Mouse (Mus musculus): Measurements from ENCODE around the gene Tbc1d4.

Tbc1d4 gene

DNA sequence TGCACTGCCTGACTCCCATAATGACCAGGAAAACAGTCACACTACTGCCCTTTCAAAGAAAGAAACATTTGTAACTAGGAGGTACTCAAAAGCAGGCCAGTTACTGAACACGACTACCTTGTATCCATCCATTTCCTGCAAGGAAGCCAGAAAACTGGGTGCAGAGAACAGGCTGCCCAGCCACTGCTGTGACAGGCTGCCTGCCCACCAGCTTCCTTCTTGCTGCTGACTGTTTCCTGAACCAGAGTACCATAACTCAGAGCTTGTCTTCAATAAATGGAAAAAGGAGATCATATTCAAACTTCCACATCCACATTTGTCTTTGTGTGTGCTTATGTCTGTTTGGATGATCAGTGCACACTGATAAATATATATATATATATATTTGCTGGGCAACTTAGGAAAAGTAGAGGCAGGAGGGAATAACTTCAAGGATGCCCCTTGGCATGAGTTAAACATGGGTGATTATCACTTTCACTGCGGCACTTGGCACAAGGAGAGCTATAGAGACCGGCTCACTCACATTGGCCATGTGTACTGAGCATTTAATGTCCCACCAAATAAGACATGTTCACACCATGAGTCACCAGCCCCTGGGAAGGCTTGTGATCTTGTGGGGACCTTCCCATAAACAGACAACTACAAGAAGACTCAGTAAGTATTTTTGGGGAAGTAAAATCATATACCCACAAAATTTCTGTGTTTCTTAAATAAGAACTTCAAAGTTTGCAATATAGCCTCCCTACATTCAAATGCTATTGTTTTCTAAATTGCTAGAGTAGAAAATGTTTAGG lies 105.6 kb downstream of the Tbc1d4 start:
- in situ Hi-C loops (cut with MboI, MseI): no loop called here

DNA sequence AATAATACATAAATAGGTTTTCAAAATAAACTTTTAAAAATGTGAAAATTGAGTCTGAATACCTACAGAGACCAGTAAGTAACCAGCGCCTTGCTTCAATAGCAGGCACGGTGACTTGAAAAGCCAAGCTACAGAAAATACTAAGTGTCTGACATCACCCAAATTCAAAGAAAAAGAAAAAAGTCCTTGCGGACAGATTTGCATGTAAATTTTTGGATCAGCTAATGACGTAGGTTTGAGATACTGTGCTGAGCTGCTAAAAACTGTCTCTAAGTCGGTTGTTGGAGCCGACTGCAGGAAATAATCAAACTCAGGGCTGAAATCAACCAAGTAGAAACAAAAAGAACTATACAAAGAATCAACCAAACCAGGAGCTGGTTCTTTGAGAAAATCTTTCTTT lies 107.1 kb downstream of the Tbc1d4 start:
- in situ Hi-C loops (cut with MboI, MseI): no loop called here

DNA sequence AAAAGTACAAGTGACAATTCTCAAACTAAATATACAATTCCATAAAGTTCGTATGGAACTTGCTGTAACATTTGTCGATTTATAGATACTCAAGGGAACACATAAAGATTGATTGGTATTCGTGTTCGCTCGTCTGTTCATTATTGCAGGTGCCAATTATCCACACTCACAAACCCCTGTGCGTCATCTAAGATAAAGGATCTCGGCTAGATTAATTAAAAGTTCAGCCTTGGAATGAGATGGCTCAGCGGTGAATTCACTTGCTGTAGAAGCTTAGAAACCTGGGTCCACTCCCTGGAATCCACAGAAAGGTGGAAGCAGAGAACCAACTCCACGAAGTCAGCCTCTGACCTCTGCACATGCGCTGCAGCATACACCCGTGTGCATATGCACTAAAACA lies 107.5 kb downstream of the Tbc1d4 start:
- in situ Hi-C loops (cut with MboI, MseI): no loop called here

DNA sequence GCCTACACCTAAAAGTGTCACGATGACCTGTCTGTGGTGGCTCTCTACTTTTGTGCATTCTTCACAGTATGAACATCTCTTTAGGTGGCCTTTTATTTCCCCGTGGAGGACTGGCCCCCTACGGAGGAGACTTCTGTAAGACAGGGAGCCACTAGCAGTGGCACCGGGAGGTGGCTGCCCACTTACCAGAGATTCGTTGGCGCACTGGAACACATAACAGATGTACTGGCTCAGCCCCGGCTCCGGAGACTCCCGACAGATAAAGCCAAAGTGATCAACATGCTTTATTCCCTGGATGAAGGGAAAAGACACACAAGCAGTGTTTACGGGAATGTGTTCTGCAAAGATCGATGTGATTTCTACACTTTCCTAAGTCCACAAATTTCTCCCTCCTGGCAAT lies 108.2 kb downstream of the Tbc1d4 start:
- in situ Hi-C loops (cut with MboI, MseI): no loop called here

DNA sequence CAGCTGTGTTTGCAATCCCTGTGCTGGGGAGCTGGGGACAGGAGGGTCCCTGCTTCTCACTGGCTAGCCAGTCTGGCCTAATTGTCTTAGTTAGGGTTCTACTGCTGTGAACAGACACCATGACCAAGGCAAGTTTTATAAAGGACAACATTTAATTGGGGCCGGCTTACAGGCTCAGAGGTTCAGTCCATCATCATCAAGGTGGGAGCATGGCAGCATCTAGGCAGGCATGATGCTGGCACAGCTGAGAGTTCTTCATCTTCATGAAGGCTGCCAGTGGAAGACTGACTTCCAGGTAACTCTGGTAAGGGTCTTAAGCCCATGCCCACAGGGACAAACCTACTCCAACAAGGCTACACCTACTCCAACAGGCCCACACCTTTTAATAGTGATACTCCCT lies 109.2 kb downstream of the Tbc1d4 start:
- in situ Hi-C loops (cut with MboI, MseI): no loop called here

DNA sequence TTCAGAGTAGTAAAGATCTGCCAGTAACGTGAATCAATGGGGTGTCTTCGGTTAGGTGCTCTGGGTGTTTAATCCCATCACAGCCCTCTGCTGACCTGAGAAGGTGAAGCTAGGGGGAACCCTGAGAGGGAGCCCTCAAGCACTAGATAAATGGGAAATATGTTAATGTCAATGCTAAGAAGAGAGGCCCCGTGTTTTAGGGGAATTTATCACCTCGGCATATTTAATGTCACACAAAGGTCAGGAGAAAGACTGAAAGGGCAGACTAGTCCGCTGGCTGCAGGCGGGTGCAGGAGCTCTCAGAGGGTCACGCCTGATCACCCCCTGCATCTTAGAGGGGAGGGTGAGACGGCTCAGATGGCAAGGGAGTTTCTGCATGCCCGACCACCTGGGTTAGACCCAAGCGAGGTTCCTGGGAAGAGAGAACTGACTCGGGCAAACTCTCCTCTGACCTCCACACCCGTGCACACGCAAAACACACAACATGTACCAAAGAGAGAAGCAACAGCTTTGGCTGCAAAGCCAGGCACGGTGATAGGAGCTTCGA lies 120.7 kb downstream of the Tbc1d4 start:
- in situ Hi-C loops (cut with MboI, MseI): loop anchor here (10.0 kb wide), 1 partner anchor 1466 kb away; no protein-coding TSS in a partner anchor

- in situ Hi-C loops (cut with MboI, MseI): loop anchor here (10.0 kb wide), 1 partner anchor 1468 kb away; no protein-coding TSS in a partner anchor
Observed at GRCm38 (mm10) chr14:101486550-101486949, 122.4 kb downstream of the Tbc1d4 start.

- in situ Hi-C loops (cut with MboI, MseI): loop anchor here (10.0 kb wide), 1 partner anchor 1472 kb away; no protein-coding TSS in a partner anchor
Observed at GRCm38 (mm10) chr14:101483230-101483629, 125.8 kb downstream of the Tbc1d4 start.

DNA sequence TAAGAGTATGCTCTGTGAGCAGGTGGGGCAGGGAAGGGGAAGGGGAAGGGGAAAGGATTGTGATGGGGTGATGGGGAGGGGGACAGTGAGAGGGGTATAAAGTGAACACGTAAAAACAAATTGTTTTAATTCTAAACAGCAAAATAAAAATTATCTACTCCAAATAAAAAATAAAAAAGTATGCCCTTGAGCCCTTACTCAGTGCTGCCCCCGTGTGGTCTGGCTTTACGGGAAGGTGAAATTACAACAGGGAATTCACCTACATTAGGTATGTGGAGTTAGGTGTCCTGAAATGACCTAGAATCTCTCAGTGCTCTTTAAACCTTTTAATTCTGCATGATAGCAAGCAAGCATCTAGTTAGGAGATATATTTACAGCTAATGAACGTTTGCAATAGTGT lies 126.7 kb downstream of the Tbc1d4 start:
- in situ Hi-C loops (cut with MboI, MseI): loop anchor here (10.0 kb wide), 1 partner anchor 1473 kb away; no protein-coding TSS in a partner anchor

GRCm38 (mm10) chr14:101481165-101481564 lies 127.8 kb downstream of the Tbc1d4 start:
- in situ Hi-C loops (cut with MboI, MseI): loop anchor here (10.0 kb wide), 1 partner anchor 1474 kb away; no protein-coding TSS in a partner anchor

GRCm38 (mm10) chr14:101480541-101480940 lies 128.4 kb downstream of the Tbc1d4 start:
- in situ Hi-C loops (cut with MboI, MseI): loop anchor here (10.0 kb wide), 1 partner anchor 1474 kb away; no protein-coding TSS in a partner anchor

GRCm38 (mm10) chr14:101477827-101478220 lies 131.2 kb downstream of the Tbc1d4 start:
- in situ Hi-C loops (cut with MboI, MseI): loop anchor here (10.0 kb wide), 1 partner anchor 167 kb away; the partner anchor contains the start of gene Commd6

- in situ Hi-C loops (cut with MboI, MseI): loop anchor here (10.0 kb wide), 1 partner anchor 168 kb away; the partner anchor contains the start of gene Commd6
Observed at GRCm38 (mm10) chr14:101477081-101477826, 131.7 kb downstream of the Tbc1d4 start.

DNA sequence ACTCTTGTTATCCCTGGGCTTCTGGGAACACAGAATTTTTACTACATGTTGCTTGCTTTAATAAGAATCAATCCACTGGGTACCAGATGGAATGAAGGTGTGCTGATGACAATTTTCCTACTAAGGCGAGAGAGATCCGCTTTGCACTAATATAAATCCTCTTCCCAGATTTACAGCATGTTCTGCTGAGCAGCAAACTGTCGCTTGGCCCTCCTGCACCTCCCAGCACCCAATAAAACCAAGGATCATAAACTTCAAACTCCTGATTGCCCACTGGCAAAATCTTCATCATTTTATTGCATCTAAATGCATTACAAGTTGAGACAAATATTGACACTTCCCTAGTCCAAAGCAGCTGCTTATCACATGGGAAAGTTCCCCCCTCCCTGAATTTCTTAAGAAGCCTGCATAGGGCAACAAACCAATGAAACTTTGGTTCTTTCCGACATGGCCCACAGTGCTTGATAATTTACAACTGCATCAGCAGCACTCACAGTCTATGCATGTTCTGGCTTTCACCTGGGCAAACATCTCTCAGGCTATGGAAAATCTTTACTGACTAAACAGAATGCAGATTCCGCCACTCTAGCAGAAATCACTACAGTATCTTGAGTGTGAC lies 139.4 kb downstream of the Tbc1d4 start:
- in situ Hi-C loops (cut with MboI, MseI): loop anchor here (10.0 kb wide), 1 partner anchor 175 kb away; the partner anchor contains the start of gene Commd6

DNA sequence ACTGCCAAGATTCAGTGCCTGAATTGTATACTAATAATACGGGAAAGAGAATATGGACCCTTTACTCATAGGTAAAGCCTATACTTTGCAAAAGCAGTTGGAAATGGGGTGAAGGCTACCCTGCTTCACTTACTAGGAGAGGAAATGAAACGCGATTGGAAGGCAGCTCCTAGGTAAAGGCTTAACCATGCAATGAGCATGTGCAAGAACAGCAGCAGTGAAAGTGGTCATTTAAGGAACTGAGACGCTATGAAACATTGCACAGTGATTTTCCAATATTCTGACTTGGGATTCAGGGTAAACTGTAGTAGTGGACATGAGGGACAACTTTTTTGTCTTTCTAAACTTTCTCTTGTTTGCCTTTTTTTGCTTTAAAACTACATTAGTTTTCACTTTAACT lies 140.8 kb downstream of the Tbc1d4 start:
- in situ Hi-C loops (cut with MboI, MseI): no loop called here

DNA sequence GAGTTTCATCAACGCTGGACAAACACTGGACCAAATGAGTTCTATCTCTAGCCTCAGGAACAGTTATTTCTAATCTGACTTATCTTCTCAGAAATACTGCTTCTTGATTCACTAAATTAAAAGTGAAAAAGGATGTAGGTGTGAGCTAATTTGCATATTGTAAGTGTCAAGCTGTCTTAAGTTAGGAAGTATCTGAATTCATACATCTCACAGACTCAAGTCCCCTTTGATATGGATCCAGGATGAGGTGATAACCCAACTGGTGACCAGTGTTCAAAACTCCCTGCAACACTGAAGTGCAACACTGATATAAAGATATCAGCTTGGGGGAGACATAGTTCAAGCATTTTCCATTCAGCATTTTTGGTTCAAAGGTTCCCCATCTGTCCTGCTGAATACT lies 141.5 kb downstream of the Tbc1d4 start:
- in situ Hi-C loops (cut with MboI, MseI): no loop called here

DNA sequence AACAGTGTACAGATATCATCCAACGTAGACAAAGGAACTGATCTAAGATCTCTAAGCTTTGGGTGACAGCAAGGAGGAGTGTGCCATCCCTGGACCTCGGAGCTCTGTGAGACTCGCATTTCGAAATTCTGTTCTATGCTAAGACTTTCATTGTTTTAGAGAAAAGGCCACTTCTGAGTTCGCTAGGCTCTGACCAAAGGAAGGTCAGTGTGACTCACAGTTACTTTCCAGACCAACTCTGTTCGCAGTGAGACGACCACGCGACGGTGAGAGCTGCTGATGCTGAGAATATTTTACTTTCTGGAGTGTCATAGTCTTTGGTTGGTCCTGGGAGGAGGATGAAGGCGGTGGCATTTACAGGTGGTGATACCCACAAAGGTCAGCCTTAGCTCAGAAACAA lies 142.5 kb downstream of the Tbc1d4 start:
- in situ Hi-C loops (cut with MboI, MseI): no loop called here

- in situ Hi-C loops (cut with MboI, MseI): no loop called here
Observed at GRCm38 (mm10) chr14:101465893-101466292, 143.1 kb downstream of the Tbc1d4 start.

DNA sequence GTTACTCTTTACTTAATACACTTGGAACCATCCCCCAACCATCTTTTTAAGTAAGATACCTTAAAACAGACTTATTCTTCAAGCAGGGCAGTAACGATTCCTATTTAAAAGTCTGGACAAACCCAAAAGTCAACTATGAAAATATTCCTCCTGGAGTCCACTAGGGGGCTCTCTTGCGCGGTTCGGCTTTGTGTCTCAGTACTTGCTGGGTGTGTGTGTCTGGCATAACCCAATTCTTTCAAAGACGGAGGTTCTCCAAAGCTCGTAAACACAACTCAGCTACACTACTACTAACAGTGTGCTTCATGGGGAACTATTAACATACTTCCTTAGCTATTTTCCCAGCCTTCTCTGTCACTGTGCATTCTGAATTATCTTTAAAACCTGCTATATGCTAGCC lies 148.2 kb downstream of the Tbc1d4 start:
- in situ Hi-C loops (cut with MboI, MseI): no loop called here

DNA sequence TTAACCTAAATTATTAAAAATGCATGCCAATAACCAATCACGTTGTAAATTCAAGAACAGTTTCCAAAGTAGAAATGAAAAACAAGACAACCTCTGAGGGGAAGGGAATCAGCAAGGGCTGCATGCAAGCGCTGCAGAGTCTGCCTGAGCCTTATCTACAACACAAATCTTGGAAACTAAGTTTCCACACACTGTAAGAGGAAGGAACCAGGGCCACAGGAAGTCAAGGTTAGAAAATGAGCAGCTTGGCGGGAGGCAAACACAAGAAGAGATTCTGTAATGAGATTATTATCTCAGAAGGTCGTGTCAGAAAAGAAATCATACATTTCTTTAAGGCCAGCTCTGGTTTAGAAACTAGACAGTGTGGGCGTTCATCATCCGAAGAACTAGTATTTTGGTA lies 156.1 kb downstream of the Tbc1d4 start:
- in situ Hi-C loops (cut with MboI, MseI): no loop called here

DNA sequence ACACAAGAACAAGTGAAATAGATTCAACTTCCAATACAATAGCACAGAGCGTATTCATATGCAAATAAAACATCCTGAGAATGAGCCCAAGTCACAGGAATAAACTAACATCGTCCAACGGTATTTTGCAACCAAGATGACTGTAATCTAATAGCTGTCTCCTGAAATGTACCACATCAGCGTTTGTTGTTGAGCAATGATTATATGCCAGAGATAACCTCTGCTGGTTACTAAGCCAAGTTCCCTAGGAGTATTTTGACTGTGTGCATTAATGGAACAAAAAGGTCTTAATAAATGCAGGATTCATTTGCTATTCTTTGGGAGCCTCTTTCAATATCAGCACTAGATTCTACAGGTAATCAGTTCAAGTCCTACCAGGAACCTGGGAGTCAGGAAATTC lies 161.1 kb downstream of the Tbc1d4 start:
- in situ Hi-C loops (cut with MboI, MseI): no loop called here

- in situ Hi-C loops (cut with MboI, MseI): no loop called here
Observed at GRCm38 (mm10) chr14:101445205-101445604, 163.8 kb downstream of the Tbc1d4 start.
